Mouse (Mus musculus) midbrain, embryonic 13.5 days (tissue): Measurements from ENCODE around the gene Gm13057. TPM values are rescaled to one million over a fixed set of nuclear protein-coding genes. Genes with fewer than 3 reads are reported as not detected.
"Not testable (repeated sequence)": the region's sequence is repeated elsewhere in the genome, so short reads cannot be mapped to it uniquely, and the experiment has no call there.

ENCODE experiments used
- ATAC-seq: fragments of 200-750 bp; cut with Nextera tagmentation; 2 replicates; pipeline ENCODE4 v1.8.0; 2017; ENCODE audit warnings: mild to moderate bottlenecking, moderate TSS enrichment, moderate library complexity
- H3K27ac ChIP-seq: fragments of 300-500 bp; sonication (generic); 2 replicates; pipeline ENCODE4 v1.5.1; 2015; ENCODE audit warnings: inconsistent platforms, mild to moderate bottlenecking, moderate library complexity
- H3K27me3 ChIP-seq: fragments of 300-500 bp; sonication (generic); 2 replicates; pipeline ENCODE4 v1.6.1; 2015; ENCODE audit warnings: mild to moderate bottlenecking, inconsistent platforms
- H3K36me3 ChIP-seq: fragments of 300-500 bp; sonication (generic); 2 replicates; pipeline ENCODE4 v1.6.1; 2015; ENCODE audit warnings: mild to moderate bottlenecking, inconsistent platforms
- H3K4me1 ChIP-seq: fragments of 300-500 bp; sonication (generic); replicated peaks from 2 replicates; pipeline ENCODE4 v1.6.1; 2015; ENCODE audit warnings: inconsistent platforms
- H3K4me2 ChIP-seq: fragments of 300-500 bp; sonication (generic); replicated peaks from 2 replicates; pipeline ENCODE4 v1.6.1; 2015; ENCODE audit warnings: moderate library complexity, mild to moderate bottlenecking, inconsistent platforms
- H3K4me3 ChIP-seq: fragments of 300-500 bp; sonication (generic); replicated peaks from 2 replicates; pipeline ENCODE4 v1.5.1; 2015; ENCODE audit warnings: mild to moderate bottlenecking, inconsistent platforms
- H3K9ac ChIP-seq: fragments of 300-500 bp; sonication (generic); replicated peaks from 2 replicates; pipeline ENCODE4 v1.6.1; 2015; ENCODE audit warnings: mild to moderate bottlenecking, inconsistent platforms
- H3K9me3 ChIP-seq: fragments of 300-500 bp; sonication (generic); 2 replicates; pipeline ENCODE4 v1.6.1; 2016; ENCODE audit warnings: mild to moderate bottlenecking, inconsistent platforms
- WGBS: fragments of 180-500 bp; shearing (Covaris S2); methylation state at CpG from one replicate; pipeline ENCODE4 v1.1.7; 2015; 5-methylcytosine and 5-hydroxymethylcytosine counted together
- polyA plus RNA-seq: library from polyadenylated mRNA; unstranded; fragments of >200 nt; fragmentation: Nextera tagmentation; extraction: Ambion mirVana; gene quantifications from 2 replicates; pipeline ENCODE4 v1.2.1, GENCODE M21; 2015

Gene Gm13057
- not detected in 2 replicates for polyA plus RNA-seq

DNA sequence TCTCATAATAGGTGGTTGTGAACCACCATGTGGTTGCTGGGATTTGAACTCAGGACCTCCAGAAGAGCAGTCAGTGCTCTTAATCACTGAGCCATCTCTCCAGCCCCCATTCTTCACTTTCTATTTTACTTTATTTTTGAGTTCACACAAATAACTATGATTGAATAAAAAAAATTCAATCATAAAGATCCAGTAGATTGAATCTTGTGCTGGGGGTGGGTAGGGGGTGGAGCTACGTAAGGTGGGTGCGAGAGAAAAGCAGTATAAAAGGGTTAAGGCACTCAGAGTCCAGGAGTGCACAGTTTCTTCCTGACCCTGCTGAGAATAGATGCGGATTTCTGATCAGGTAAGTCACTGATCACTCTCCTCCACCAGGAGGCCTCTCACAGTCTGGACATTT lies at the start of gene Gm13057, which contains the start of gene BC080695:
Gene Gm13057, plus strand, starts transcription at position 310 of the 400 bp plus-strand sequence.
Gene BC080695, plus strand, starts transcription at position 301 of the 400 bp plus-strand sequence.
- H3K36me3 ChIP-seq, H3K27me3 ChIP-seq, H3K4me2 ChIP-seq, ATAC-seq, H3K4me1 ChIP-seq, H3K9me3 ChIP-seq, H3K27ac ChIP-seq, H3K4me3 ChIP-seq, H3K9ac ChIP-seq: not testable (repeated sequence)
- no CpG with 5 or more reads among the region's 3 CpGs for WGBS

DNA sequence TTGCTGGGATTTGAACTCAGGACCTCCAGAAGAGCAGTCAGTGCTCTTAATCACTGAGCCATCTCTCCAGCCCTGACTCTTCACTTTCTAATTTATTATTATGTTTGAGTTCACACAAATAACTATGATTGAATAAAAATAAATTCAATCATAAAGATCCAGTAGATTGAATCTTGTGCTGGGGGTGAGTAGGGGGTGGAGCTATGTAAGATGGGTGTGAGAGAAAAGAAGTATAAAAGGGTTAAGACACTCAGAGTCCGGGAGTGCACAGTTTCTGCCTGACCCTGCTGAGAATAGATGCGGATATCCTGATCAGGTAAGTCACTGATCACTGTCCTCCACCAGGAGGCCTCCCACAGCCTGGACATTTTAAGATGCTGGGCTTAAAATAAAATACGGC lies 40.5 kb upstream of the Gm13057 start, which contains the start of gene Gm13043:
Gene Gm13043, plus strand, starts transcription at position 301 of the 400 bp plus-strand sequence.
- H3K4me2 ChIP-seq: no peak within 1 kb of the TSS
- H3K4me1 ChIP-seq: no peaks in the 10 kb centered on the region
- H3K9me3 ChIP-seq: no peaks in the 10 kb centered on the region
- H3K36me3 ChIP-seq: no peaks in the 10 kb centered on the region
- H3K27ac ChIP-seq: no peak within 1 kb of the TSS
- H3K9ac ChIP-seq: no peak within 1 kb of the TSS
- no peak within 1 kb of the TSS for H3K4me3 ChIP-seq
- no peaks in the 10 kb centered on the region for H3K27me3 ChIP-seq
- WGBS: 79% methylated on average over 3 of the region's 3 CpGs
- ATAC-seq: no peak

DNA sequence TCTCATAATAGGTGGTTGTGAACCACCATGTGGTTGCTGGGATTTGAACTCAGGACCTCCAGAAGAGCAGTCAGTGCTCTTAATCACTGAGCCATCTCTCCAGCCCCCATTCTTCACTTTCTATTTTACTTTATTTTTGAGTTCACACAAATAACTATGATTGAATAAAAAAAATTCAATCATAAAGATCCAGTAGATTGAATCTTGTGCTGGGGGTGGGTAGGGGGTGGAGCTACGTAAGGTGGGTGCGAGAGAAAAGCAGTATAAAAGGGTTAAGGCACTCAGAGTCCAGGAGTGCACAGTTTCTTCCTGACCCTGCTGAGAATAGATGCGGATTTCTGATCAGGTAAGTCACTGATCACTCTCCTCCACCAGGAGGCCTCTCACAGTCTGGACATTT lies 15.9 kb upstream of the Gm13057 start, which contains the start of gene Gm13040:
Gene Gm13040, plus strand, starts transcription at position 301 of the 400 bp plus-strand sequence.
- WGBS: no CpG with 5 or more reads among the region's 3 CpGs
- H3K9ac ChIP-seq, H3K27me3 ChIP-seq, H3K4me3 ChIP-seq, H3K9me3 ChIP-seq, ATAC-seq, H3K4me1 ChIP-seq, H3K4me2 ChIP-seq, H3K36me3 ChIP-seq, H3K27ac ChIP-seq: not testable (repeated sequence)

Other genes starting within 250 kb of the Gm13057 start
- 0.19 and 0.28 TPM in 2 replicates for gene Lrrc38, start 202.0 kb upstream of the Gm13057 start, polyA plus RNA-seq
- gene Pramel1, start 157.3 kb upstream of the Gm13057 start, polyA plus RNA-seq: not detected in 2 replicates
- gene Pramef8, start 139.3 kb upstream of the Gm13057 start, polyA plus RNA-seq: 26.0 and 27.5 TPM in 2 replicates
- gene Oog4, start 101.4 kb upstream of the Gm13057 start, polyA plus RNA-seq: not detected in 2 replicates
- not detected in 2 replicates for gene Gm13043, start 40.4 kb upstream of the Gm13057 start, polyA plus RNA-seq
- gene Gm13040, start 15.8 kb upstream of the Gm13057 start, polyA plus RNA-seq: not detected in 2 replicates
- gene BC080695, start within 50 bp of the Gm13057 start, polyA plus RNA-seq: not detected in 2 replicates
- not detected in 2 replicates for gene Gm13083, start 63.3 kb downstream of the Gm13057 start, polyA plus RNA-seq
- gene Gm13088, start 105.5 kb downstream of the Gm13057 start, polyA plus RNA-seq: not detected in 2 replicates
- gene Gm13089, start 151.0 kb downstream of the Gm13057 start, polyA plus RNA-seq: not detected in 2 replicates
- gene Gm13078, start 167.7 kb downstream of the Gm13057 start, polyA plus RNA-seq: not detected in 2 replicates
- not detected in 2 replicates for gene Gm13023, start 237.6 kb downstream of the Gm13057 start, polyA plus RNA-seq